Mouse (Mus musculus) liver, postnatal 0 days (tissue): ENCODE measurements around the gene Angptl6.

ENCODE experiments used
- CTCF ChIP-seq: sonication (generic); IDR thresholded peaks from 2 replicates; pipeline ENCODE4 v1.5.1; 2016; ENCODE audit warnings: antibody characterized with exemption, low read depth
- EP300 ChIP-seq: IDR thresholded peaks from 2 replicates; pipeline ENCODE4 v1.6.1; 2016; ENCODE audit warnings: antibody characterized with exemption, low read depth, mild to moderate bottlenecking

DNA sequence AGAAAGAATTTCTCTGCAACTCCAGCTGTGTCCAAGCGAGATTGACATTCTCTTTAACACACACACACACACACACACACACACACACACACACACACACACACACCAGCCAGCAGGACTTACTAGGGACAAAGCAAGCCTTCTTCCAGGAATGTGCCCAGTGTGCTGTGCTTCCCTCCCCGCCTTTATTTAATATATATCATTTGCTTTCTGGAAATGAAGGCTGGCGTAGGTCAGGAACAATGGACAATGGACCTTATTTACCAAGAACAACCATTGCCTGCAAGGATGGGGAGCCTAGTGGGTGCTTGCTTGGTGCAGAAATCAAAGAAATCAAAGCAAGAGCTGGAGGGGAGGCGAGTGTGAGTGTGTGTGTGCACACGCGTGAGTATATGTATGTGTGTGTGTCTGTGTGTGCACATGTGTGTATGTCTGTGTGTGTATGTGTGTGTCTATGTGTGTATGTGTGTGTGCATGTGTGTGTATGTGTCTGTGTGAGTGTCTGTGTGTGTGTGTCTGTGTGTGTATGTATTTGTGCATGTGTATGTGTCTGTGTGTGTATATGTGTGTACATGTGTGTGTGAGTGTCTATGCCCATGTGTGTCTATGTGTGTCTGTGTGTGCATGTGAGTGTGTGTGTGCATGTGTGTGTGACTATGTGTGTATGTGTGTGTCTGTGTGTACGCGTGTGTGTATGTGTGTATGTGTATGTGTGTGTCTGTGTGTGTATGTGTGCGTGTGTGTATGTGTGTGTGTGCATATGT, 42.2 kb downstream of the Angptl6 start:
- TF ChIP-seq CTCF (no peak), EP300 (no peak)
